Mouse (Mus musculus) megakaryocyte, embryonic 14.5 days (primary cell): ENCODE data around the gene Mgam. TPM values are rescaled to one million over a fixed set of nuclear protein-coding genes. Genes with fewer than 3 reads are reported as not detected.
"Not testable (repeated sequence)": the region's sequence is repeated elsewhere in the genome, so short reads cannot be mapped to it uniquely, and the experiment has no call there.

Experiments used
- H3K27me3 ChIP-seq: replicated peaks from 2 replicates; pipeline ENCODE3; 2012; ENCODE audit warnings: inconsistent platforms
- H3K36me3 ChIP-seq: replicated peaks from 2 replicates; pipeline ENCODE3; 2012; ENCODE audit warnings: low read length, inconsistent platforms, mixed read lengths
- H3K4me1 ChIP-seq: 2 replicates; pipeline ENCODE4 v1.6.1; 2012; ENCODE audit warnings: inconsistent platforms
- H3K4me3 ChIP-seq: replicated peaks from 2 replicates; pipeline ENCODE3; 2012; ENCODE audit warnings: moderate library complexity, mild to moderate bottlenecking, inconsistent platforms
- H3K9me3 ChIP-seq: 2 replicates; pipeline ENCODE4 v1.6.1; 2012; ENCODE audit warnings: inconsistent platforms
- FLI1 ChIP-seq: IDR thresholded peaks from 2 replicates; pipeline ENCODE4 v1.6.1; 2012; ENCODE audit warnings: low read length, inconsistent platforms, mixed read lengths
- GATA1 ChIP-seq: IDR thresholded peaks from 3 replicates; pipeline ENCODE4 v1.6.1; 2012; ENCODE audit warnings: mixed read lengths, low read length, inconsistent platforms, borderline replicate concordance
- polyA plus RNA-seq: library from polyadenylated mRNA; stranded (reverse); fragments of >175 nt; gene quantifications from 2 replicates; pipeline ENCODE4 v1.2.3, GENCODE M21; 2012; ENCODE audit warnings: low replicate concordance; ENCODE audit not compliant: insufficient read depth

The Mgam gene
- polyA plus RNA-seq, 1 experiment, result not detected

- no peaks in the 10 kb centered on the region for H3K9me3 ChIP-seq
- H3K36me3 ChIP-seq, result no peaks in the 10 kb centered on the region
- no peak overlapping the region for H3K4me3 ChIP-seq
- H3K27me3 ChIP-seq, result no peaks in the 10 kb centered on the region
- no peaks in the 10 kb centered on the region for H3K4me1 ChIP-seq
- no peak for TF ChIP-seq FLI1
- no peak for TF ChIP-seq GATA1
These were observed 2.5 kb upstream of the Mgam start for GRCm38 (mm10) chr6:40626111-40626510.

GRCm38 (mm10) chr6:40634640-40635071 is 6.0 kb downstream of the Mgam start:
- H3K27me3 ChIP-seq, result no peaks in the 10 kb centered on the region
- no peaks in the 10 kb centered on the region for H3K36me3 ChIP-seq
- H3K4me3 ChIP-seq, result no peak overlapping the region
- H3K4me1 ChIP-seq, result no peaks in the 10 kb centered on the region
- TF ChIP-seq FLI1, result no peak
- TF ChIP-seq GATA1, result no peak
- H3K9me3 ChIP-seq, result no peaks in the 10 kb centered on the region

GRCm38 (mm10) chr6:40635559-40635958 is 6.9 kb downstream of the Mgam start:
- TF ChIP-seq FLI1, result no peak
- no peak for TF ChIP-seq GATA1
- no peaks in the 10 kb centered on the region for H3K9me3 ChIP-seq
- no peaks in the 10 kb centered on the region for H3K36me3 ChIP-seq
- no peaks in the 10 kb centered on the region for H3K4me1 ChIP-seq
- no peak overlapping the region for H3K4me3 ChIP-seq
- no peaks in the 10 kb centered on the region for H3K27me3 ChIP-seq

- Histone ChIP-seq H3K4me3 (no peak overlapping the region), H3K4me1 (no peaks in the 10 kb centered on the region), H3K27me3 (no peaks in the 10 kb centered on the region), H3K36me3 (no peaks in the 10 kb centered on the region), H3K9me3 (no peaks in the 10 kb centered on the region)
- TF ChIP-seq GATA1 (no peak), FLI1 (no peak)
These were observed 9.1 kb downstream of the Mgam start for GRCm38 (mm10) chr6:40637755-40638154.

GRCm38 (mm10) chr6:40640710-40641538 is 12.3 kb downstream of the Mgam start:
- Histone ChIP-seq H3K4me1 (no peaks in the 10 kb centered on the region), H3K36me3 (no peaks in the 10 kb centered on the region), H3K9me3 (no peaks in the 10 kb centered on the region), H3K27me3 (no peaks in the 10 kb centered on the region), H3K4me3 (no peak overlapping the region)
- TF ChIP-seq GATA1, result no peak
- TF ChIP-seq FLI1, result no peak

GRCm38 (mm10) chr6:40645701-40646100 is 17.1 kb downstream of the Mgam start:
- H3K4me1 ChIP-seq, result no peaks in the 10 kb centered on the region
- H3K4me3 ChIP-seq, result no peak overlapping the region
- no peaks in the 10 kb centered on the region for H3K27me3 ChIP-seq
- H3K36me3 ChIP-seq, result no peaks in the 10 kb centered on the region
- H3K9me3 ChIP-seq, result no peaks in the 10 kb centered on the region
- no peak for TF ChIP-seq GATA1
- TF ChIP-seq FLI1, result no peak

- H3K9me3 ChIP-seq, result no peaks in the 10 kb centered on the region
- H3K4me3 ChIP-seq, result no peak overlapping the region
- no peaks in the 10 kb centered on the region for H3K27me3 ChIP-seq
- TF ChIP-seq GATA1, result no peak
- no peak for TF ChIP-seq FLI1
- no peaks in the 10 kb centered on the region for H3K4me1 ChIP-seq
- H3K36me3 ChIP-seq, result no peaks in the 10 kb centered on the region
These were observed 22.3 kb downstream of the Mgam start for GRCm38 (mm10) chr6:40650953-40651352.

- no peaks in the 10 kb centered on the region for H3K36me3 ChIP-seq
- no peaks in the 10 kb centered on the region for H3K27me3 ChIP-seq
- no peaks in the 10 kb centered on the region for H3K9me3 ChIP-seq
- TF ChIP-seq FLI1 (no peak), GATA1 (no peak)
- H3K4me1 ChIP-seq, result no peaks in the 10 kb centered on the region
- H3K4me3 ChIP-seq, result no peak overlapping the region
These were observed 32.3 kb downstream of the Mgam start for GRCm38 (mm10) chr6:40660930-40661329.

- TF ChIP-seq FLI1 (no peak), GATA1 (no peak)
These were observed 60.5 kb downstream of the Mgam start for GRCm38 (mm10) chr6:40689180-40689579.

GRCm38 (mm10) chr6:40692007-40692406 is 63.4 kb downstream of the Mgam start:
- H3K36me3 ChIP-seq, H3K27me3 ChIP-seq, H3K9me3 ChIP-seq, H3K4me3 ChIP-seq, H3K4me1 ChIP-seq: not testable (repeated sequence)

More at GRCm38 (mm10) chr6:40689180-40689579, 60.5 kb downstream of the Mgam start:
- no peak overlapping the region for H3K4me3 ChIP-seq
- no peaks in the 10 kb centered on the region for H3K9me3 ChIP-seq
- H3K4me1 ChIP-seq, result peaks cover 4% of the 10 kb centered on the region; the same call in 1 of the 2 replicates
- H3K36me3 ChIP-seq, result no peaks in the 10 kb centered on the region
- no peaks in the 10 kb centered on the region for H3K27me3 ChIP-seq

- not testable (repeated sequence) for H3K9me3 ChIP-seq, H3K36me3 ChIP-seq, H3K4me1 ChIP-seq, H3K27me3 ChIP-seq, H3K4me3 ChIP-seq
These were observed 84.9 kb downstream of the Mgam start for GRCm38 (mm10) chr6:40713494-40713893.
